Mouse (Mus musculus): ENCODE data around the gene Msantd2. TPM values are rescaled to one million over a fixed set of nuclear protein-coding genes. Genes with fewer than 3 reads are reported as not detected.

Msantd2 gene
- 3.8 and 10.4 TPM in 2 replicates for polyA plus RNA-seq (2012; ENCODE audit: insufficient read depth, insufficient read length, missing spikeins)

- Histone ChIP-seq H3K4me3 (ENCODE audit: insufficient read depth, low read depth, low read length) (peak within 1 kb of the TSS; percentile 96), H3K27ac (replicated peaks; ENCODE audit: low read depth, low read length) (peak within 1 kb of the TSS; percentile 98), H3K4me1 (ENCODE audit: control insufficient read depth, insufficient read depth, insufficient read length, low read length) (peaks cover 9% of the 10 kb centered on the region)
These were observed at the start of gene Msantd2 for GRCm38 (mm10) chr9:37488611-37489396. Msantd2 (plus strand) TSS chr9:37489319.

- Histone ChIP-seq H3K4me1 (ENCODE audit: control insufficient read depth, insufficient read depth, insufficient read length, low read length) (no peaks in the 10 kb centered on the region), H3K4me3 (ENCODE audit: insufficient read depth, low read depth, low read length) (no peak overlapping the region), H3K27ac (replicated peaks; ENCODE audit: low read depth, low read length) (no peak overlapping the region)
These were observed 36.7 kb upstream of the Msantd2 start for GRCm38 (mm10) chr9:37452401-37452800.

- H3K4me1 ChIP-seq (ENCODE audit: control insufficient read depth, insufficient read depth, insufficient read length, low read length), result no peaks in the 10 kb centered on the region
- no peak overlapping the region for H3K4me3 ChIP-seq (ENCODE audit: insufficient read depth, low read depth, low read length)
- no peak overlapping the region for H3K27ac ChIP-seq (replicated peaks; ENCODE audit: low read depth, low read length)
These were observed 35.8 kb upstream of the Msantd2 start for GRCm38 (mm10) chr9:37453328-37453727.

- Histone ChIP-seq H3K27ac (replicated peaks; ENCODE audit: low read depth, low read length) (no peak overlapping the region), H3K4me1 (ENCODE audit: control insufficient read depth, insufficient read depth, insufficient read length, low read length) (no peaks in the 10 kb centered on the region), H3K4me3 (ENCODE audit: insufficient read depth, low read depth, low read length) (no peak overlapping the region)
These were observed 35.1 kb upstream of the Msantd2 start for GRCm38 (mm10) chr9:37454011-37454492.

- Histone ChIP-seq H3K4me3 (ENCODE audit: insufficient read depth, low read depth, low read length) (no peak overlapping the region), H3K4me1 (ENCODE audit: control insufficient read depth, insufficient read depth, insufficient read length, low read length) (no peaks in the 10 kb centered on the region), H3K27ac (replicated peaks; ENCODE audit: low read depth, low read length) (no peak overlapping the region)
These were observed 34.1 kb upstream of the Msantd2 start for GRCm38 (mm10) chr9:37454991-37455390.

- Histone ChIP-seq H3K4me3 (ENCODE audit: insufficient read depth, low read depth, low read length) (no peak overlapping the region), H3K4me1 (ENCODE audit: control insufficient read depth, insufficient read depth, insufficient read length, low read length) (no peaks in the 10 kb centered on the region), H3K27ac (replicated peaks; ENCODE audit: low read depth, low read length) (no peak overlapping the region)
These were observed 33.3 kb upstream of the Msantd2 start for GRCm38 (mm10) chr9:37455868-37456267.

- Histone ChIP-seq H3K27ac (replicated peaks; ENCODE audit: low read depth, low read length) (no peak overlapping the region), H3K4me1 (ENCODE audit: control insufficient read depth, insufficient read depth, insufficient read length, low read length) (no peaks in the 10 kb centered on the region), H3K4me3 (ENCODE audit: insufficient read depth, low read depth, low read length) (no peak overlapping the region)
These were observed 32.6 kb upstream of the Msantd2 start for GRCm38 (mm10) chr9:37456481-37456910.

- H3K4me3 ChIP-seq (ENCODE audit: insufficient read depth, low read depth, low read length), result no peak overlapping the region
- H3K4me1 ChIP-seq (ENCODE audit: control insufficient read depth, insufficient read depth, insufficient read length, low read length), result no peaks in the 10 kb centered on the region
- H3K27ac ChIP-seq (replicated peaks; ENCODE audit: low read depth, low read length), result no peak overlapping the region
These were observed 32.0 kb upstream of the Msantd2 start for GRCm38 (mm10) chr9:37457151-37457550.

GRCm38 (mm10) chr9:37459665-37460042 is 29.5 kb upstream of the Msantd2 start:
- no peak overlapping the region for H3K4me3 ChIP-seq (ENCODE audit: insufficient read depth, low read depth, low read length)
- H3K27ac ChIP-seq (replicated peaks; ENCODE audit: low read depth, low read length), result no peak overlapping the region
- no peaks in the 10 kb centered on the region for H3K4me1 ChIP-seq (ENCODE audit: control insufficient read depth, insufficient read depth, insufficient read length, low read length)

GRCm38 (mm10) chr9:37460043-37460960 is 28.8 kb upstream of the Msantd2 start:
- Histone ChIP-seq H3K4me3 (ENCODE audit: insufficient read depth, low read depth, low read length) (peak overlapping the region; percentile 50), H3K27ac (replicated peaks; ENCODE audit: low read depth, low read length) (no peak overlapping the region)

GRCm38 (mm10) chr9:37460961-37461340 is 28.2 kb upstream of the Msantd2 start:
- peak overlapping the region; percentile 50 for H3K4me3 ChIP-seq (ENCODE audit: insufficient read depth, low read depth, low read length)
- no peaks in the 10 kb centered on the region for H3K4me1 ChIP-seq (ENCODE audit: control insufficient read depth, insufficient read depth, insufficient read length, low read length)
- no peak overlapping the region for H3K27ac ChIP-seq (replicated peaks; ENCODE audit: low read depth, low read length)

More at GRCm38 (mm10) chr9:37460043-37460960, 28.8 kb upstream of the Msantd2 start:
- no peaks in the 10 kb centered on the region for H3K4me1 ChIP-seq (ENCODE audit: control insufficient read depth, insufficient read depth, insufficient read length, low read length)

- no peak overlapping the region for H3K4me3 ChIP-seq (ENCODE audit: insufficient read depth, low read depth, low read length)
- no peaks in the 10 kb centered on the region for H3K4me1 ChIP-seq (ENCODE audit: control insufficient read depth, insufficient read depth, insufficient read length, low read length)
- no peak overlapping the region for H3K27ac ChIP-seq (replicated peaks; ENCODE audit: low read depth, low read length)
These were observed 27.5 kb upstream of the Msantd2 start for GRCm38 (mm10) chr9:37461571-37461970.

GRCm38 (mm10) chr9:37462764-37463163 is 26.4 kb upstream of the Msantd2 start:
- Histone ChIP-seq H3K4me1 (ENCODE audit: control insufficient read depth, insufficient read depth, insufficient read length, low read length) (no peaks in the 10 kb centered on the region), H3K27ac (replicated peaks; ENCODE audit: low read depth, low read length) (no peak overlapping the region)

GRCm38 (mm10) chr9:37473611-37474125 is 15.5 kb upstream of the Msantd2 start:
- H3K27ac ChIP-seq (replicated peaks; ENCODE audit: low read depth, low read length), result no peak overlapping the region
- H3K4me1 ChIP-seq (ENCODE audit: control insufficient read depth, insufficient read depth, insufficient read length, low read length), result no peaks in the 10 kb centered on the region
- no peak overlapping the region for H3K4me3 ChIP-seq (ENCODE audit: insufficient read depth, low read depth, low read length)

More at GRCm38 (mm10) chr9:37462764-37463163, 26.4 kb upstream of the Msantd2 start:
- no peak overlapping the region for H3K4me3 ChIP-seq (ENCODE audit: insufficient read depth, low read depth, low read length)

GRCm38 (mm10) chr9:37474923-37475322 is 14.2 kb upstream of the Msantd2 start:
- no peak overlapping the region for H3K27ac ChIP-seq (replicated peaks; ENCODE audit: low read depth, low read length)
- no peak overlapping the region for H3K4me3 ChIP-seq (ENCODE audit: insufficient read depth, low read depth, low read length)
- H3K4me1 ChIP-seq (ENCODE audit: control insufficient read depth, insufficient read depth, insufficient read length, low read length), result no peaks in the 10 kb centered on the region
